Mouse (Mus musculus): ENCODE measurements around the gene Pld2.

DNA sequence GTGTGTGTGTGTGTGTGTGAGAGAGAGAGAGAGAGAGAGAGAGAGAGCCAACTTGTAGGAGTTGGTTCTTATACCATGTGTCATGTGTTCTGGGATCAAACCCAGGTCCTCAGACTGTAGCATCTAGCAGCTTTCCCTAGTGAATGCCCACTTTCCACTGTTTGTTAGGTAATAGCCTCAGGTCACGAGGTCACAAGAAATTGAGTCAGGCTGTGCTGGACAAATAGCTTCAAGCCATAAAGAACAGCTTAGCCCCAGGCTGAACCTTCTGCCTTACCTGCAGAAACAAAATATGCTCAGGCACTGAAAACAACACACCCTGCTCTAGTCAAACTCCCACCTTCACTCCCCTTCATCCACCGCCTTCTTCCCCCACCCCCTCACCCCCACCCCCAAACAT lies 28.6 kb upstream of the Pld2 start:
- TF ChIP-seq CTCF (conservative IDR thresholded peaks at IDR 0.05; ENCODE audit: low read length), result no peak
- TF ChIP-seq NANOG (IDR thresholded peaks at IDR 0.05; ENCODE audit: borderline replicate concordance, low read length), result no peak
